Mouse (Mus musculus): ENCODE measurements around the gene Lfng.

DNA sequence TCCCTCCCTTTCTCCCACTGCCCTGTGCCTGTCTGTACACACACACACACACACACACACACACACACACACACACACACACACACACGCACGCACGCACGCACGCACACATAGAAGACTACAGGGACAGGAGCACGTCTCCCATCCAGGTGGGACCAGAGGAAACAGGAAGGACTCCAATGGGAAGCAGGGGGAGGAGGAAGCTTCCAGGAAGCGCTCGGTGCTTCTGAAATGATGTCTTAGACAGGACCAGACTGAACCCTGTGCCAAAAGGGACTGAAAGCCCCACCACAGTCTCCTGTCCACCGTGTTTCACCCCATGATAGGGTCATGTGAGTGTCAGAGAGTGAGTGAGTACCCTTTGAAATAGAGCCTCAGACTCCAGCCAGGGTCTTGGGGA, 44.5 kb upstream of the Lfng start:
- no peak for TF ChIP-seq POLR2A (IDR thresholded peaks at IDR 0.05; ENCODE audit: extremely low read depth, insufficient read depth, low read length)
- no peak for TF ChIP-seq CTCF (IDR thresholded peaks at IDR 0.05; ENCODE audit: low read depth, low read length)
